Mouse (Mus musculus): ENCODE measurements around the gene Ephb1. TPM values are rescaled to one million over a fixed set of nuclear protein-coding genes. Genes with fewer than 3 reads are reported as not detected.

The Ephb1 gene
- polyA plus RNA-seq, 1 experiment, result not detected

- H3K4me3 ChIP-seq (ENCODE audit: insufficient read depth, low read depth, low read length), result no peak overlapping the region
- WGBS, result 68% methylated on average over 3 of the region's 3 CpGs
Measured at GRCm38 (mm10) chr9:102355726-102356125, 1.2 kb upstream of the Ephb1 start.

GRCm38 (mm10) chr9:102353636-102354491 lies 629 bp downstream of the Ephb1 start:
- peak overlapping the region; percentile 59 for H3K4me3 ChIP-seq (ENCODE audit: insufficient read depth, low read depth, low read length)
- peaks cover 25% of the 10 kb centered on the region for H3K4me1 ChIP-seq (ENCODE audit: control insufficient read depth, insufficient read depth, low read length)
- TF ChIP-seq CTCF (IDR thresholded peaks at IDR 0.05; ENCODE audit: insufficient read depth, low read depth, low read length), result no peak
- under 1% methylated on average over 69 of the region's 70 CpGs for WGBS
- H3K27ac ChIP-seq (ENCODE audit: insufficient read depth, low read depth, low read length), result no peak overlapping the region

More at GRCm38 (mm10) chr9:102355726-102356125, 1.2 kb upstream of the Ephb1 start:
- H3K27ac ChIP-seq (ENCODE audit: insufficient read depth, low read depth, low read length), result no peak overlapping the region
- H3K4me1 ChIP-seq (ENCODE audit: control insufficient read depth, insufficient read depth, low read length), result peaks cover 25% of the 10 kb centered on the region
- no peak for TF ChIP-seq POLR2A (IDR thresholded peaks at IDR 0.05; ENCODE audit: insufficient read depth, low read depth, low read length)
- TF ChIP-seq CTCF (IDR thresholded peaks at IDR 0.05; ENCODE audit: insufficient read depth, low read depth, low read length), result no peak

- no peak overlapping the region for H3K27ac ChIP-seq (ENCODE audit: insufficient read depth, low read depth, low read length)
- TF ChIP-seq POLR2A (IDR thresholded peaks at IDR 0.05; ENCODE audit: insufficient read depth, low read depth, low read length), result no peak; the same call in 1 of the 2 replicates
- no peak for TF ChIP-seq CTCF (IDR thresholded peaks at IDR 0.05; ENCODE audit: insufficient read depth, low read depth, low read length)
- peaks cover 25% of the 10 kb centered on the region for H3K4me1 ChIP-seq (ENCODE audit: control insufficient read depth, insufficient read depth, low read length)
- H3K4me3 ChIP-seq (ENCODE audit: insufficient read depth, low read depth, low read length), result peak overlapping the region; percentile 59
- WGBS, result under 1% methylated on average over 36 of the region's 38 CpGs
Measured at GRCm38 (mm10) chr9:102353056-102353635, 1.3 kb downstream of the Ephb1 start.

- 6% methylated on average over 30 of the region's 30 CpGs for WGBS
- Histone ChIP-seq H3K27ac (ENCODE audit: insufficient read depth, low read depth, low read length) (no peak overlapping the region), H3K4me3 (ENCODE audit: insufficient read depth, low read depth, low read length) (peak overlapping the region; percentile 59), H3K4me1 (ENCODE audit: control insufficient read depth, insufficient read depth, low read length) (peaks cover 25% of the 10 kb centered on the region)
- TF ChIP-seq CTCF (IDR thresholded peaks at IDR 0.05; ENCODE audit: insufficient read depth, low read depth, low read length) (no peak), POLR2A (IDR thresholded peaks at IDR 0.05; ENCODE audit: insufficient read depth, low read depth, low read length) (no peak; the same call in 1 of the 2 replicates)
Measured at GRCm38 (mm10) chr9:102352186-102353055, 2.1 kb downstream of the Ephb1 start.

GRCm38 (mm10) chr9:102351721-102352120 lies 2.8 kb downstream of the Ephb1 start:
- Histone ChIP-seq H3K27ac (ENCODE audit: insufficient read depth, low read depth, low read length) (no peak overlapping the region), H3K4me3 (ENCODE audit: insufficient read depth, low read depth, low read length) (no peak overlapping the region), H3K4me1 (ENCODE audit: control insufficient read depth, insufficient read depth, low read length) (peaks cover 25% of the 10 kb centered on the region)
- no peak for TF ChIP-seq POLR2A (IDR thresholded peaks at IDR 0.05; ENCODE audit: insufficient read depth, low read depth, low read length)
- no peak for TF ChIP-seq CTCF (IDR thresholded peaks at IDR 0.05; ENCODE audit: insufficient read depth, low read depth, low read length)
- WGBS, result 9% methylated on average over 10 of the region's 10 CpGs

GRCm38 (mm10) chr9:102351221-102351620 lies 3.3 kb downstream of the Ephb1 start:
- TF ChIP-seq CTCF (IDR thresholded peaks at IDR 0.05; ENCODE audit: insufficient read depth, low read depth, low read length) (no peak), POLR2A (IDR thresholded peaks at IDR 0.05; ENCODE audit: insufficient read depth, low read depth, low read length) (no peak)
- WGBS, result 82% methylated on average over 5 of the region's 5 CpGs
- no peak overlapping the region for H3K27ac ChIP-seq (ENCODE audit: insufficient read depth, low read depth, low read length)
- peaks cover 25% of the 10 kb centered on the region for H3K4me1 ChIP-seq (ENCODE audit: control insufficient read depth, insufficient read depth, low read length)
- H3K4me3 ChIP-seq (ENCODE audit: insufficient read depth, low read depth, low read length), result no peak overlapping the region

- Histone ChIP-seq H3K4me1 (ENCODE audit: control insufficient read depth, insufficient read depth, low read length) (peaks cover 25% of the 10 kb centered on the region), H3K27ac (ENCODE audit: insufficient read depth, low read depth, low read length) (no peak overlapping the region), H3K4me3 (ENCODE audit: insufficient read depth, low read depth, low read length) (no peak overlapping the region)
- TF ChIP-seq CTCF (IDR thresholded peaks at IDR 0.05; ENCODE audit: insufficient read depth, low read depth, low read length) (no peak), POLR2A (IDR thresholded peaks at IDR 0.05; ENCODE audit: insufficient read depth, low read depth, low read length) (no peak)
- 93% methylated on average over 6 of the region's 6 CpGs for WGBS
Measured at GRCm38 (mm10) chr9:102350696-102351095, 3.8 kb downstream of the Ephb1 start.

- 92% methylated on average over 6 of the region's 6 CpGs for WGBS
Measured at GRCm38 (mm10) chr9:102350076-102350475, 4.4 kb downstream of the Ephb1 start.

More at GRCm38 (mm10) chr9:102350076-102350475, 4.4 kb downstream of the Ephb1 start:
- Histone ChIP-seq H3K4me3 (ENCODE audit: insufficient read depth, low read depth, low read length) (no peak overlapping the region), H3K27ac (ENCODE audit: insufficient read depth, low read depth, low read length) (no peak overlapping the region), H3K4me1 (ENCODE audit: control insufficient read depth, insufficient read depth, low read length) (peaks cover 25% of the 10 kb centered on the region)
- no peak for TF ChIP-seq CTCF (IDR thresholded peaks at IDR 0.05; ENCODE audit: insufficient read depth, low read depth, low read length)
- no peak for TF ChIP-seq POLR2A (IDR thresholded peaks at IDR 0.05; ENCODE audit: insufficient read depth, low read depth, low read length)

All from olfactory bulb, adult 2 months (tissue).